Mouse (Mus musculus): ENCODE measurements around the gene Mtap. TPM values are rescaled to one million over a fixed set of nuclear protein-coding genes. Genes with fewer than 3 reads are reported as not detected.

The Mtap gene
- polyA plus RNA-seq, 1 experiment: 1.8 TPM

DNA sequence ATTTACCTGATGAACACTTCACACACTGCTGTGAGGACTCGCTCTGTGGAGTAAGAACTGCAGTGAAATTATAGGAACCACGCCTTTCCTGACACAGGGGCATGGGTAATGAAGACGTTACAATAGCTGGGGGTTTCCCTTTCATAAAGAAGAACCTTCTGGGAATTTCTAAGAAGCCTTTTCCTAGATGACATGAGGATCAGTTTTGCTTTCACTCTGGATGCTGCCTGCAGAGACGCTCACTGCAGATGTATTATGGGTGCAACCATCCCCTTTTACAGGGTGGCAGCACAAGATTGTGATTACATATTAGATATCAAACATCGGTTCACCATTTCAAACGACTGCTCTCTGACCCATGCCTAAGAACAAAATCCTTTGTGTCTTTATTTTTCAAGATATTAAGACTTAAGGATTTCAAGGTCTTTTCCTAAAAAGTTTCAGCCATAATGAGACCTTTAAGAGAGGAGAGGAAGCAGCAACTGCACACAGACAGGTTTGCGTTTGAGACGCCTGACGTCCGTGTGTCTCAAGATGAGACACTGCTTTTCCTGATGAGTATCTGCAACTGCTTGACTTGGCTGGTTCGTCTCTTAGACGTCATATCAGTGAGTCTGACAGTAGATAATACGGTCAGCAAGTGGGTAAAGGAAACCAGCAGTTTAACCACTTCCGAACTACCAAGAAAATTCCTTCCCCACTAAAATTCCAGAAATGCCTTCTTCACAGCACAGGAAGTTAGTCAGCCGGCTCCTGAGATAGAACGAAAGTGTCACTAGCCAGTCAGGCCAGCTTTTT is 13.3 kb upstream of the Mtap start:
- Histone ChIP-seq H3K4me3 (ENCODE audit: control insufficient read depth, low read depth, low read length) (no peak overlapping the region), H3K27me3 (ENCODE audit: control insufficient read depth, insufficient read depth, low read length) (no peaks in the 10 kb centered on the region), H3K27ac (ENCODE audit: control insufficient read depth, insufficient read depth, low read depth, low read length) (no peak overlapping the region), H3K4me1 (ENCODE audit: control insufficient read depth, insufficient read depth, low read length) (no peaks in the 10 kb centered on the region), H3K36me3 (ENCODE audit: control insufficient read depth, insufficient read depth, low read length) (no peaks in the 10 kb centered on the region)
- no peak for TF ChIP-seq POLR2A (IDR thresholded peaks at IDR 0.05; ENCODE audit: control insufficient read depth, low read depth, low read length)
- TF ChIP-seq CTCF (IDR thresholded peaks at IDR 0.05; ENCODE audit: control insufficient read depth, insufficient read depth, insufficient replicate concordance, low read depth, low read length): no peak

DNA sequence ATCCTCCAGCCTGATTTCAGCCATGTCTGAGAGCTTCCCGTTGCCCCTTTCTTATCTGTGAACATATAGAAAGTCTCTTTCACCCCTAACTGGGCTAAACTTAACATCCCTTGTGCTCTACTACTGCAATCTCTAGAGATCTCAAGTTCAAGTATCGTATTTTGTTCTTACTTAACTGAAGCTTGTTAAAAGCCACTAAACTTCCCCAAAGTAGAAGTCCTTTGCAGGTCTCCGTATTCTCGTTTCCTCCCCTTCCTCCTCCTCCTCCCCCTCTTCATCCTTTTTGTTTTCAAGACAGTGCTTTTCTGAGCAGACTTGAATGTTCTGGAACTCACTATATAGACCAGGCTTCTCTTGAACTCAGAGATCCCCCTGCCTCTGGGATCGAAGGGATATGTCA is 9.2 kb upstream of the Mtap start:
- Histone ChIP-seq H3K36me3 (ENCODE audit: control insufficient read depth, insufficient read depth, low read length) (no peaks in the 10 kb centered on the region), H3K27me3 (ENCODE audit: control insufficient read depth, insufficient read depth, low read length) (no peaks in the 10 kb centered on the region), H3K4me1 (ENCODE audit: control insufficient read depth, insufficient read depth, low read length) (peaks cover 2% of the 10 kb centered on the region; the same call in 1 of the 2 replicates), H3K27ac (ENCODE audit: control insufficient read depth, insufficient read depth, low read depth, low read length) (no peak overlapping the region), H3K4me3 (ENCODE audit: control insufficient read depth, low read depth, low read length) (no peak overlapping the region)
- TF ChIP-seq CTCF (IDR thresholded peaks at IDR 0.05; ENCODE audit: control insufficient read depth, insufficient read depth, insufficient replicate concordance, low read depth, low read length) (no peak), POLR2A (IDR thresholded peaks at IDR 0.05; ENCODE audit: control insufficient read depth, low read depth, low read length) (no peak)

DNA sequence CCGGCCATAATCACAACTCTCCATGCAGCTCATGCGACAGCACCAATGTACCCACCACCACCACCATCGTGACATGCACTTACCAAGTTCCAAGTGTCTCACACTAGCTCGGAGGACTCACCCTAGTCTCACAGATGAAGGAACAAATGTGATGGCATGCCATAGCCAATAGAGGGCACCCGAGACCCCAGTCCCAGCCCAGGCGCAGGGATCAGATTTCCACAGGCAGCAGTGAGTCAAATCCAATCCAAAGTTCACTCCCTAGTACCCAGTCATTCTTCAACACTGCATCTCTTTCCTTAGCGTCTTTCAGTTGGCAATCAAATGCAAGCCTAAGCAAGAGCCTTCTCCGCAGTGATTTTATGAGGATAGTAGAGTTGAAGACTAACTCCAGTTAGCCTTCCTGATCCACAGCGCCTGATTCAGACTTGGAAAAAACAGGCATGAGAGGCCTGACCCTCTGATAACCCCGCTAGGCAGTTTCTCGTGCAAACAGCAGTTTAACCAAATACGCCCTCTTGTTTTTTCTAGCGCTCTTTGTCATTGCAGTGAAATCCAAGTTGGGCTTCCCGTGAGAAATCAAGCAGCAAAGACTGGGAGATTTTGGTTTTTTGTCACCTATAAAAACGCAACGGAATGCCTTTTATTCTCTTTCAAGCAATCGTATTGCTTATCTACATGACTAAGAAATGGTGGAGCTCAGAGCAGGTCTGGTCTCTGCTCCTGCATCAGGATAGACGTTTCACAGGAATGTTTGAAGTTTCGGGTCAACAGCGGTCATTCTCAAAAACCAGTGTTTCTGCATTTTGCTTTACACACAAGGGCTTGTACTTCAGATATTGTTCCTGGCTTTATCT is 8.6 kb upstream of the Mtap start:
- H3K27ac ChIP-seq (ENCODE audit: control insufficient read depth, insufficient read depth, low read depth, low read length): no peak overlapping the region; the same call in 1 of the 2 replicates
- TF ChIP-seq CTCF (IDR thresholded peaks at IDR 0.05; ENCODE audit: control insufficient read depth, insufficient read depth, insufficient replicate concordance, low read depth, low read length) (peak; percentile 69; the same call in 1 of the 2 replicates), POLR2A (IDR thresholded peaks at IDR 0.05; ENCODE audit: control insufficient read depth, low read depth, low read length) (no peak)
- H3K4me1 ChIP-seq (ENCODE audit: control insufficient read depth, insufficient read depth, low read length): peaks cover 2% of the 10 kb centered on the region; the same call in 1 of the 2 replicates
- H3K4me3 ChIP-seq (ENCODE audit: control insufficient read depth, low read depth, low read length): peak overlapping the region; percentile 13; the same call in 1 of the 2 replicates
- no peaks in the 10 kb centered on the region for H3K27me3 ChIP-seq (ENCODE audit: control insufficient read depth, insufficient read depth, low read length)
- H3K36me3 ChIP-seq (ENCODE audit: control insufficient read depth, insufficient read depth, low read length): no peaks in the 10 kb centered on the region

DNA sequence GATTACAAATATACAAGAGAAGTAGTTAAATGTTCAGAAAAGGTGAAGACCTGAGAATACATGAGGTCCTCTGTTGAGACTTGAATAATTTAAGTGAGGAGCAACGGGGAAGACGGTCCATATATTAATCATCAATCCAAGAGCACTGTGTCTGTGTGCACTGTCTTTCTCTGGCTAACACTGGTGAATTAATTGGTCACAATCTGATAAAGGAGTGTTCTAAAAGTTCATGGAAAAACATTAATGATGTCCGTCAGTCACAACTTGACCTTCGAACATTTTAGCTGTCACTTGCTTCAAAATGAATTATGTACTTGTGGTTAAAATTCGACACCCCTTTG is 8.0 kb upstream of the Mtap start:
- no peaks in the 10 kb centered on the region for H3K27me3 ChIP-seq (ENCODE audit: control insufficient read depth, insufficient read depth, low read length)
- TF ChIP-seq CTCF (IDR thresholded peaks at IDR 0.05; ENCODE audit: control insufficient read depth, insufficient read depth, insufficient replicate concordance, low read depth, low read length) (no peak), POLR2A (IDR thresholded peaks at IDR 0.05; ENCODE audit: control insufficient read depth, low read depth, low read length) (no peak)
- peaks cover 2% of the 10 kb centered on the region; the same call in 1 of the 2 replicates for H3K4me1 ChIP-seq (ENCODE audit: control insufficient read depth, insufficient read depth, low read length)
- no peak overlapping the region for H3K27ac ChIP-seq (ENCODE audit: control insufficient read depth, insufficient read depth, low read depth, low read length)
- no peaks in the 10 kb centered on the region for H3K36me3 ChIP-seq (ENCODE audit: control insufficient read depth, insufficient read depth, low read length)
- H3K4me3 ChIP-seq (ENCODE audit: control insufficient read depth, low read depth, low read length): no peak overlapping the region

DNA sequence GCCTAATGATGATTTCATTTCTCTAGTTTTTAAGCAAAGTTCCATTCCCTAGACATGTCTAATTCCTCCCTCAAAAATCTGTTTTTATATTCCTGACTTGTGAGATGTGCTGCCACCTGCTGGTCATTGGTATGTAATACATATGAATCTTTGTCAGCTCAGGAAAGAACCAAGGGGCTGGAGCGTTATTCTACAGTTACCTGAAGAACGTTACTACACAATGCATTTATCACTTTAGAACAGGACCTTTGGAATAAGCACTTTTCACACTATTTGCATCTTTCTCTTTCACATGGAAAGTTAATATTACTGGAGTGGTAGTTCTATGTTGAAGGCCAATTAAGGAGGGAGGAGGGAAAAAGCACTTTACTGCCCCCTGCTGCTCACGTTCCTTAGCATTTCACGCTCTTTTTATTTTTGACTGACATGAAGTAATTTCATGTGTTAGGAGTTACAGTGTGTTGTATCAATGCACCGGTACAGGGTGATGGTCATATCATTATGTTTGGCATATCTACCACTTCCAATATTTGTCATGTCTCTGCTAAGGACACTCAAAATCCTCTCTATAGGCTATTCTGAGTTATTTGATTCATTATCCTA is 7.5 kb upstream of the Mtap start:
- TF ChIP-seq CTCF (IDR thresholded peaks at IDR 0.05; ENCODE audit: control insufficient read depth, insufficient read depth, insufficient replicate concordance, low read depth, low read length) (no peak), POLR2A (IDR thresholded peaks at IDR 0.05; ENCODE audit: control insufficient read depth, low read depth, low read length) (no peak)
- Histone ChIP-seq H3K4me3 (ENCODE audit: control insufficient read depth, low read depth, low read length) (no peak overlapping the region), H3K27ac (ENCODE audit: control insufficient read depth, insufficient read depth, low read depth, low read length) (no peak overlapping the region), H3K36me3 (ENCODE audit: control insufficient read depth, insufficient read depth, low read length) (no peaks in the 10 kb centered on the region), H3K4me1 (ENCODE audit: control insufficient read depth, insufficient read depth, low read length) (peaks cover 2% of the 10 kb centered on the region; the same call in 1 of the 2 replicates), H3K27me3 (ENCODE audit: control insufficient read depth, insufficient read depth, low read length) (no peaks in the 10 kb centered on the region)

DNA sequence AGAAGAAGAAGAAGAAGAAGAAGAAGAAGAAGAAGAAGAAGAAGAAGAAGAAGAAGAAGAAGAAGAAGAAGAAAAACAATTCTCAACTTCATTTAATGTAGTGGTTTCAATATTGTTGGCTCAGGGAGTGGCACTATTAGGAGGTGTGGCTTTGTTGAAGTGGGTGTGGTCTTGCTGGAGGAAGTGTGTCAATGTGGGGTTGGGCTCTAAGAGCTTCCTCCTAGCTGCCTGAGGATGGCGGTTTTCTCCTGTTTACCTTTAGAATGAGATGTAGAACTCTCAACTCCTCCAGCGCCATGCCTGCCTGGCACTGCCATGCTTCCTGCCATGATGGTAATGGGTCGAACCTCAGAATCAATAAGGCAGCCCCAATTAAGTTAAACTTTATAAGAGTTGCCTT is 5.1 kb upstream of the Mtap start:
- Histone ChIP-seq H3K4me1 (ENCODE audit: control insufficient read depth, insufficient read depth, low read length) (peaks cover 2% of the 10 kb centered on the region), H3K27me3 (ENCODE audit: control insufficient read depth, insufficient read depth, low read length) (no peaks in the 10 kb centered on the region), H3K4me3 (ENCODE audit: control insufficient read depth, low read depth, low read length) (no peak overlapping the region), H3K36me3 (ENCODE audit: control insufficient read depth, insufficient read depth, low read length) (no peaks in the 10 kb centered on the region), H3K27ac (ENCODE audit: control insufficient read depth, insufficient read depth, low read depth, low read length) (no peak overlapping the region)
- TF ChIP-seq CTCF (IDR thresholded peaks at IDR 0.05; ENCODE audit: control insufficient read depth, insufficient read depth, insufficient replicate concordance, low read depth, low read length): no peak
- TF ChIP-seq POLR2A (IDR thresholded peaks at IDR 0.05; ENCODE audit: control insufficient read depth, low read depth, low read length): no peak

DNA sequence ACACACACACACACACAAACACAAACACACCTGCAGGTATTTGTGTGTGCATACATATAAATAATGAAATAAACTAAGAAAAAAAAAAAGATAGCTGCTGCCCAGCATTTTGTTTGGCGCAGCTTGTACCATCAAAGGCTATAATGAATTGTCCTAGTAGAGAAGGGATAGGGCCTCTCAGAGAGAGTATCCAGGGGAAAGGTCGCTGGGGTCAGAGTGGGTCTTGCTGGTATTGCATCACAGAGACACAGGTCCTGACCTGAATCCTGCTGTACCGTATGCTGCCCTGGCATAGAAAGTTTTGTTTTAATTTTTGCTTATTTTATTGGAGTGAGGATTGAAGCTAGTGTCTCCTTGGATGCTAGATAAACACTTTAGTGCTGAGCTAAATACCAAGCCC is 566 bp upstream of the Mtap start:
- Histone ChIP-seq H3K4me3 (ENCODE audit: control insufficient read depth, low read depth, low read length) (no peak overlapping the region), H3K27ac (ENCODE audit: control insufficient read depth, insufficient read depth, low read depth, low read length) (no peak overlapping the region), H3K4me1 (ENCODE audit: control insufficient read depth, insufficient read depth, low read length) (no peaks in the 10 kb centered on the region; the same call in 1 of the 2 replicates), H3K27me3 (ENCODE audit: control insufficient read depth, insufficient read depth, low read length) (no peaks in the 10 kb centered on the region), H3K36me3 (ENCODE audit: control insufficient read depth, insufficient read depth, low read length) (no peaks in the 10 kb centered on the region)
- TF ChIP-seq CTCF (IDR thresholded peaks at IDR 0.05; ENCODE audit: control insufficient read depth, insufficient read depth, insufficient replicate concordance, low read depth, low read length) (no peak), POLR2A (IDR thresholded peaks at IDR 0.05; ENCODE audit: control insufficient read depth, low read depth, low read length) (no peak)
